24 mouse cellular contexts compared by ENCODE assay signal in the genomic region with DNA sequence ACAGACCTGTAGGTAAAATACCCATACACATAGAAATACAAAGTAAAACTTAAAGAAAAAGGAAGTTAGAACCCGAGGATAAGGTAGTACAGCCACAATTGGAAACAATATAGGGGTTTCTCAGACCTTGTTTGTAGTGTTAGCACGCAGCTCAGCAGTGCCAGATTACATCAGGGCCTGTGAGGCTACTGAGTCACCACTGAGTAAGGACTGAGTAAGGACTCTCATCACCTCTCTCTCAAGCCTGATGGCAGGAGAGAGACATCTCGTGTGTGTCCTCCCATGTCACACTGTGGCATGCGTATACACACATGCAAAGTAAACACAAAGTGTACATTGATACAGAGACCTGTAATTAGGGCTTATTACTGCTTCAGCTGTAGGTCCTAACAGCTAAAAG. TPM values are rescaled to one million over a fixed set of nuclear protein-coding genes. Genes with fewer than 3 reads are reported as not detected.
DNase-seq lines count a peak whose midpoint lies in the region; ATAC-seq and TF ChIP-seq lines count a peak whose summit lies in the region.
"Had no signal": no experiment of that assay in that cellular context is flagged by ENCODE, and none has a peak within 500 bp of the region (broad histone marks: within the 10 kb centered on the region; RNA-seq: fewer than 3 reads in every experiment).

No protein-coding gene starts in this region.

- no peak for TF ChIP-seq EP300 in MEL (IDR thresholded peaks at IDR 0.05; ENCODE audit: low read depth in 1 of 2, low read length in 2 of 2)

- no peak overlapping the region for H3K4me3 ChIP-seq in MEL (ENCODE audit: control insufficient read depth in 1 of 2, insufficient read depth in 1 of 2, low read depth in 2 of 2, low read length in 2 of 2)
- H3K4me3 ChIP-seq: embryonic facial prominence, embryonic 10.5 days; embryonic facial prominence, embryonic 13.5 days; erythroblast, embryonic 14.5 days; forebrain, embryonic 12.5 days; forebrain, embryonic 15.5 days; hindbrain, embryonic 12.5 days; hindbrain, embryonic 15.5 days had no signal

- H3K36me3 ChIP-seq in MEL (ENCODE audit: control insufficient read depth in 1 of 2, insufficient read depth in 2 of 2, low read length in 2 of 2): no peaks in the 10 kb centered on the region; a peak in 1 of 4 replicates
- H3K36me3 ChIP-seq: forebrain, embryonic 15.5 days had no signal

- H3K27me3 ChIP-seq in MEL (ENCODE audit: control insufficient read depth in 1 of 2, insufficient read depth in 2 of 2, low read length in 2 of 2): no peaks in the 10 kb centered on the region
- H3K27me3 ChIP-seq: embryonic facial prominence, embryonic 13.5 days; forebrain, embryonic 12.5 days; forebrain, embryonic 15.5 days; hindbrain, embryonic 12.5 days; hindbrain, embryonic 15.5 days; Patski had no signal

- H3K4me1 ChIP-seq in MEL (ENCODE audit: control insufficient read depth in 1 of 2, insufficient read depth in 2 of 2, low read length in 2 of 2): no peaks in the 10 kb centered on the region
- H3K4me1 ChIP-seq: embryonic facial prominence, embryonic 10.5 days; embryonic facial prominence, embryonic 13.5 days; forebrain, embryonic 12.5 days; forebrain, embryonic 15.5 days; hindbrain, embryonic 12.5 days; hindbrain, embryonic 15.5 days had no signal

- H3K27ac ChIP-seq in MEL (ENCODE audit: control insufficient read depth, low read depth, low read length): no peak overlapping the region
- H3K27ac ChIP-seq: embryonic facial prominence, embryonic 10.5 days; embryonic facial prominence, embryonic 13.5 days; forebrain, embryonic 12.5 days; forebrain, embryonic 15.5 days; hindbrain, embryonic 12.5 days; hindbrain, embryonic 15.5 days had no signal

- no peak overlapping the region for H3K9ac ChIP-seq in MEL (ENCODE audit: control insufficient read depth, low read depth, low read length, poor library complexity, severe bottlenecking)
- H3K9ac ChIP-seq: embryonic facial prominence, embryonic 13.5 days; forebrain, embryonic 12.5 days; forebrain, embryonic 15.5 days; hindbrain, embryonic 12.5 days; hindbrain, embryonic 15.5 days had no signal

- H3K9me3 ChIP-seq in MEL (replicated peaks; ENCODE audit: insufficient read depth, low read length): no peaks in the 10 kb centered on the region
- H3K9me3 ChIP-seq: embryonic facial prominence, embryonic 10.5 days; embryonic facial prominence, embryonic 13.5 days; forebrain, embryonic 12.5 days; forebrain, embryonic 15.5 days; hindbrain, embryonic 12.5 days; hindbrain, embryonic 15.5 days had no signal

- no peak for TF ChIP-seq RAD21 in MEL (IDR thresholded peaks at IDR 0.05; ENCODE audit: low read depth, low read length)

- no peak for TF ChIP-seq CTCF in MEL (IDR thresholded peaks at IDR 0.05 in 2 of 3, conservative IDR thresholded peaks at IDR 0.05 in 1 of 3; ENCODE audit: control insufficient read depth in 1 of 3, insufficient read depth in 1 of 3, low read depth in 2 of 3, low read length in 3 of 3, poor library complexity in 1 of 3, severe bottlenecking in 1 of 3)

- no peak for TF ChIP-seq POLR2A in MEL (IDR thresholded peaks at IDR 0.05; ENCODE audit: control insufficient read depth in 1 of 2, insufficient read depth in 1 of 2, low read depth in 1 of 2, low read length in 2 of 2, poor library complexity in 1 of 2)

- peak; percentile 63 for DNase-seq in adrenal gland, adult 2 months
- DNase-seq in adrenal gland, postnatal 25 days: no peak
- DNase-seq in MEL (ENCODE audit: low read depth, low spot score): peak; percentile 30
- no peak for DNase-seq in layer of hippocampus, postnatal 10 days (ENCODE audit: low spot score in 2 of 2)
- DNase-seq in kidney, adult 9 months: no peak
- DNase-seq: cerebellum, adult 11 months; cerebellum, adult 2 months; cerebellum, adult 9-11 months; cerebellum, postnatal 25 days; embryo, embryonic 11 days; gastrocnemius, postnatal 10 days; gastrocnemius, postnatal 36 days; heart, adult 11 months had no signal

- ATAC-seq in granulocyte monocyte progenitor cell, adult 5-6 weeks (replicated peaks; ENCODE audit: poor library complexity, severe bottlenecking): peak; percentile 46
- ATAC-seq: CD4-positive, CD25-positive, alpha-beta regulatory T cell, adult 4 months; forebrain, embryonic 15.5 days; intestine, postnatal 0 days; Patski had no signal

- H3K79me2 ChIP-seq in MEL (ENCODE audit: control insufficient read depth, insufficient read depth, low read length, poor library complexity): no peaks in the 10 kb centered on the region

TF ChIP-seq in MEL, 35 proteins besides CTCF, POLR2A, EP300 and RAD21:
- no peak for TF ChIP-seq BHLHE40 (IDR thresholded peaks at IDR 0.05; ENCODE audit: borderline replicate concordance, low read depth, low read length)
- no peak for TF ChIP-seq TBP (IDR thresholded peaks at IDR 0.05; ENCODE audit: low read depth, low read length)
- TF ChIP-seq NELFE (IDR thresholded peaks at IDR 0.05; ENCODE audit: low read depth, low read length): no peak
- TF ChIP-seq SMC3 (IDR thresholded peaks at IDR 0.05; ENCODE audit: low read depth, low read length): no peak
- no peak for TF ChIP-seq MAX (IDR thresholded peaks at IDR 0.05; ENCODE audit: low read length)
- no peak for TF ChIP-seq ZKSCAN1 (IDR thresholded peaks at IDR 0.05; ENCODE audit: low read depth, low read length)
- TF ChIP-seq ZC3H11A (IDR thresholded peaks at IDR 0.05; ENCODE audit: low read depth, low read length): no peak
- TF ChIP-seq MAZ (IDR thresholded peaks at IDR 0.05; ENCODE audit: low read depth, low read length): no peak
- TF ChIP-seq UBTF (IDR thresholded peaks at IDR 0.05; ENCODE audit: borderline replicate concordance, insufficient read depth, low read depth, low read length): no peak
- TF ChIP-seq POLR2AphosphoS2 (IDR thresholded peaks at IDR 0.05; ENCODE audit: low read length): no peak
- TF ChIP-seq MYB (IDR thresholded peaks at IDR 0.05; ENCODE audit: low read depth, low read length): no peak
- no peak for TF ChIP-seq ZNF384 (IDR thresholded peaks at IDR 0.05; ENCODE audit: low read depth, low read length)
- TF ChIP-seq SIN3A (IDR thresholded peaks at IDR 0.05; ENCODE audit: low read length): no peak

RNA-seq across cellular contexts. Expression of gene Dnmt3a, which starts 58.2 kb away (rescaled TPM):
- total RNA-seq in adrenal gland, adult 2 months (2021): 10 to 100 TPM; 36.7 to 42.4 TPM
- polyA plus RNA-seq in adrenal gland, adult 2 months (2012; rRNA removed): 9.7 and 10.2 TPM in 2 replicates
- 62.9 and 86.0 TPM in 2 replicates for total RNA-seq in adrenal gland, postnatal 25 days (2021)
- 15.4 and 15.9 TPM in 2 replicates for total RNA-seq in MEL (2012; rRNA removed)
- polyA plus RNA-seq in MEL (2012; ENCODE audit: insufficient read depth in 1 of 2, insufficient read length in 2 of 2, low read depth in 1 of 2, low replicate concordance in 2 of 2, missing spikeins in 1 of 2): 10 to 100 TPM in 1 of 2 experiments, not detected in 1; 34.4 TPM
- 20.2 and 33.6 TPM in 2 replicates for total RNA-seq in granulocyte monocyte progenitor cell, adult 5-6 weeks (2014; fragmentation: Nextera tagmentation)
- 21.7 and 22.9 TPM in 2 replicates for total RNA-seq in granulocyte monocyte progenitor cell, adult 5-6 weeks (2017)
- total RNA-seq in layer of hippocampus, postnatal 10 days (2021): 100 to 1,000 TPM; 288 to 295 TPM

Comparison
In these comparisons a context has a peak if more than half of its experiments do, and no peak if none do; other contexts are left out.
1. DNase-seq: peak in adrenal gland, adult 2 months (single experiment) and MEL (single experiment); none in adrenal gland, postnatal 25 days (single experiment), layer of hippocampus, postnatal 10 days (0 of 2) and kidney, adult 9 months (single experiment).